Mouse (Mus musculus) ovary, postnatal 36 days (tissue): ENCODE measurements at regions not wholly inside any gene's neighbourhood (a gene's known extent, or its start where the extent isn't known, plus 50 kb on each side); places are given as distances from the start of the nearest gene placed in this dataset.

Experiments
- DNase-seq: peaks from one replicate; pipeline ENCODE4 v3.0.0; 2022; ENCODE audit warnings: low spot score, mixed read lengths

DNA sequence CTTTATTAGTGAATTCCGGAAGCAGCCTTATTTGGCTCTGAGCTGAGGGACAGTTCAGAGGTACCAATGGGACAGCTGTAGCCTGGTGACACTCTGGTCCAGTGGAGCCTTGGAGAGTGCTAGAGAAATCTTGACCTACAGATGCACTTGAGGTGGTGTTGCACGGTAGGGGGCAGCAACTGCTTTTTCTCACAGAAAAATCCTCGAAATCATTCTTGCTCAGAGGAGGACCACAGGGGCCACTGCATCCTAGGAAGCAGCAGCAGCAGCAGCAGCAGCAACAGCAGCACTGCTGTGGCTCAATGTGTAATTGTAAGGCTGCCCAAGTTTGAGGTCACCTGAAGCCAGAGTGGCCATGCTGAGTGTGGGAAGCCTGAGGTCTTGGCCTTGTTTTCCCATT lies 299.7 kb upstream of the Ppp2r3a start:
- DNase-seq, result no peak

DNA sequence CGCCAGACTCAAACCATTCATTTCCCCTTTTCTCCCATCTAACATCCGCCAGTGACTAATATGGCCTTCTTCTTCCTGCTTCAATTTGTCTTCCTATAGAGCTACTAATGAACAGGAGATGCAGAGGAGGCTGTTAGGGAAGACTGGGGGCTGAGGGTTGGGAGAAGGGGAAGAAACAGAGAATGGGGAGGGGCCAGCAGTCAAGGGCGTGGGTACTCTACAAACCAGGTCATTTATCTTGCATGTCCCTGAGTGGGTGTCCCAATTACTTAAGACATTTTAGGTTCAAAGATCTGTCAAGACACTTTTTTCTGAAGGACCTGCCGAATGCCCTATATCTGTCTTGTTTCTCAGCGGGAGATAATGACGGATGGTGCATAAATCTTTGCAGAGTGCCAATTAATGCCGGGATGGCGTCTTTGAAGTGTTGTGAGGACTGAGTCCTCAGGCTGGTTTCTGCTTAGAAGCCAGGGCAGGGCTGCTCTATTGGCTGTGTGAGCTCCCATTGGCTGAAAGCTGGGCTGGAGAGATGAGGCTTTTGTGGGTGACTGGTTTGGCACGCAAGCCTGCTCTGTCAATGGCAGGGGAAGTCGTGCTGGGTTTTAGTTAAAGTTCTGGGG lies 294.7 kb upstream of the Ppp2r3a start:
- DNase-seq, result no peak

DNA sequence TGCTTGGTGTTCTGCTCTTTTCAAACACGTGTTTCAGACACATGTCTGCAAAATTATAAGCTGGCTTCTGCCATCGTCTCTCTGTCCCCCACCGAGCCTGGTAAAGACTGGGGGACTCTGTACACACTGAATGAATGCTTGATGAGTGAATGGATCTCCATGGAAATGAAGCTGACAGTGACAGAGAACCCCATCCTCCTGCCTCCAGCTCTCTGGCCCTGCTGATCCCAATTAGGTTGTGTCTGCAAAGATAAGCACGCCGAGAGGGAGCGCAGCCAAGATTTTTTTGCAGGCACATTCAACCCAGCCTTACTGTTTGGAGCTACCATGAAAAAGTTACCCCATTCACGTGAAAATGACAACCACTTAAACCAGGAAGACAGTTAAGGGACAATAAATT lies 266.5 kb upstream of the Ppp2r3a start:
- DNase-seq, result no peak

DNA sequence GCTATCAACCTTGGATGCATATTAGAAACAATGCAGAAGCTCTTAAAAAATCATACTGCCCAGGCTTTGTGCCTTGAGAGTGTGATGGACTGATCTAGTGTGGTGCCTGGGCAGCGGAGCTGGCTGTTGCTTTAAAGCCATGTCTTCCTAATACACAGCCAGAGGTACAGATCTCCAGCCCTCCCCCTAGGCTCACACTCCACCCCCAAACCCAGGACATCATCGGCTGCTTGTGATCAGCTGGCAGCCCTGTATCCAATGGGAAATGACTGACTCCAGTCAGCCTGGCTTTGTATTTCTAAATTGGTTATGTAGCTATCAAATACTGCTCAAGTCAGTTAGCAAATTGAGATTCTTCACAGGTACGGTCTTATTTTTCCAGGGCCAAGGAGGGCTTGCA lies 259.2 kb upstream of the Ppp2r3a start:
- no peak for DNase-seq

DNA sequence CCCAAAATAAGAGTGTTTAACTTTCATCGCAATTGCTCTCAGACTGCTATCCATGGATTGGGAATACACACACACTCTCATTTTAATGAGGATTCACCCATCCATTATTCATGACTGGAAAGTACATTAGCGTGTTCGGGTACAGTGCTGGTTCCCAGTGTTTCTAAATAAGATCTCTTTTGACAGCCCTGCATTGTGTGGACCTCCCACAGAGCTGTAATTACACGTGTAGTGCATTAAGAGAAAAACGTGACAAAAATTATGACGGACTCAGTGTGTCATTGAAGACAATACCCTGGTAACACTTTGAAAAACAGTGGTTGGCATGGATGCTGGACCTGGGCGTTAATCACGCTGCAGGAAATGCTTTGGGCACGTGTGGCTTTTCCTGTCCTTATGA lies 257.6 kb upstream of the Ppp2r3a start:
- DNase-seq, result no peak

DNA sequence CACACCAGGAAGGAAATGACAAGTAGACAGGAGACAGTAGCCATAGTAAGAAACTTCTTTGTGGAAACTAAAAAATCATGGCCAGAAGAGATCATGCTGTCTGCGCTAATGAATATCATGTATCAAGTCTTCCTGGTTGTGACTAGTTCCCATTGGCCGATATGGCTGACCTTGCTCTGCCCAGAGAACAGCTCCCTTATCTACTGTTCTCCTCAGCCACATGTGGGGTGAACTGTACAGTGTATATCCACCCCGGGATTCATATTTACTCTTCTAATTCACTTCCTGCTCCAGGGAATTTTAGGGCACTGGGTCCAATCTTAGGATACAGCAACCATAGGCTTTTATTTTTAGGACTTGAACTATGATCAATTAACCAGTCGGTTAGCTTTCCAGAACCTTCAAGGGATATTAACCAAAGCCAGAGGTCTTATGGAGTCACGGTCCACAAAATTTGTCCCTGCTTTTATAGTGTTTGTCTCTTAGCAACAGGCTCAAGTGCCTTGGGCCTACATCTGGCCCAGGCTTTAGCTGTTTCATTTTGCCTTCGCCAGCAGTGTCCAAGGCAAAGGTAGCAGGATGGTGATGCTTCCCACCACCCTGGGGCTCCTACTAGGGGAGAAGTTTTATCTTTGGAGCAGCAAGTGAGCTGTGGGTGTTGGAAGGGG lies 255.6 kb upstream of the Ppp2r3a start:
- no peak for DNase-seq

DNA sequence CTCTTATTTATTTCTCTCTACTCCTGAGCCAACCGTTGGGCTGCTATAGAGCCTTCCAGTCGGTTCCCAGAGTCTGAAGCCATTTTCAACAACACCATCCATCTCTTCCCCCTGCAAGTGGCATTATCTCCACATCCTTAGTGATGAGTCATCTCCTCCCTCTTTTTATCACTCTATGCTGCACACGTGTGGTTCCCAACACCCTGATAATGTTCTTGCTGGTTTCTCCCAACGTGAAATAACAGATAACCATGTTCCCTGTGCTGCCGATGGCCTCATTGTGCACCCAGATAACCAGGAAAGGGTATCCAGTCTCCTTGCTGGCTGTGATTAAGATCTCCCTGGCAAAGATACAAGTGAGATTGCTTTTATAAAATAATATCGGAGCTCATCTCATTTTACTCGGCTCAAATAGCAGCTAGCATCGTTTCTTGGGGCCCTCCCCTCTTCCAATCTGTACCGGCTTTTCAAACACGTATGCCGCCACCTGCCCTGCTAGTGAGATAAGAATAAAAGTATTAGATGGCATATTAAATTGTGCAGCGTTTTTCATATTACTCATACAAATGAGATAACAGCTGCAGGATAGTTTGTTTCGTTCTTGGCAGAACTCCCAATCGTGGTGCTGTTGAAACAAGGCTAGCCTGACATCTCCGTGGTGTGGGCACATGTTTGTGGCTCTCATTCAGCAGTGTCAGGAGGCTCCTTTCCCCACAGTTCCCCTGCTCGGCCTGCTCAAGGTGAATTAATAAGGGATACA lies 250.3 kb upstream of the Ppp2r3a start:
- DNase-seq, result no peak

DNA sequence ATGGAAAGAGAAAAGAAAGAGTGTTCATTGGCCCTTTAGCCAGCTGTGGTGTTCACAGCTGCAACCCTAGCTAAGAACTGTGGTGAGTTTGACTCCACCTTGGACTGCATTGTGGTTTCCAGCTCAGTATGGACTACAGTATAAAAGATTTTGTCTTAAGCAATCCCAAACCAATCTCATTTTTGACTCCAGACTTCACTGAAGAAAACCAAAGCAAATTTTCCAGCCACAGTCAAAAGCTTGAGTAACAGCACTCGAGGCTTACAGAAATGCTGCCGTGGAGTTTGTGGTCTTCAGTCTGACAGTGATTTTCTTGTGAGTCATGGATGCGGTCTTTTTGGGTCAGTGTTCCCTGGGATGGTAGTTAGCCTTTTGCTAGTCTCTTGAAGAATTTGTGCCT lies 249.4 kb upstream of the Ppp2r3a start:
- no peak for DNase-seq

DNA sequence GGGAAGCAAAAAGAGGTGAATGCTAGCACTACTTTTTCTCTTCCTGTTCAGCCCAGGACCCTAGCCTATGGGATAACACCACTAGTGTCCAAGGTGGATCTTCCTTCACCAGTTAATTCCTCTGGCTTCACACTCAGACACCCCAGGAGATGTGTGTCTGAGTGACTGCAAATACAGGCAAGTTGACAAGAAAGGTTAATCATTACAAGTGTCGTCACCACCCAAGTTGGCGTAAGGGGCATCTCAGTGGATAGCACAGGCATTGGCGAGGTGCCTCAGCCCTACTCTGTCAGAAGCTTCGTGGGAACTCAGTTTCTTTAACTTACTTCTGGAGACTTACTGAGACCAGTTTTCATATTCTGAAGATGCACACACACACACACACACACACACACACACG lies 247.1 kb upstream of the Ppp2r3a start:
- DNase-seq, result no peak

DNA sequence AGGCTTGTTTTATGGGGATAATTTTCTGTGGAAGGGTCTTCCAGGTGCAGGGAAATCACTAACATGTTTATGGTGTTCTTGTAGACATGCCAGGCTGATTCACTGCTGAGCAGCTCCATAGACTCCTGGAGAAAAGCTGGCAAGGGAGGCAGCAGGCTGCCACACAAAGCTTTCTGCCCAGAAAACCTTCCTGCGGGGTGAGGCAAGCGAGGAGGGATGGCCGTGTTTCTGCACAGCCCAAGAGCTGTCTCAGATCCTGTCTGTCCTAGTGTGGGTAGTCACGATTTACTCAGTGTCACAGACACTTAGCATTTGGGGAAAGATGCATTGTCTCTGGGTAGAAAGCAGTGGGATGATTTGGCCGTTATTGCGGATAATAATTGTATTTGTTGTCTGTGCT lies 244.2 kb upstream of the Ppp2r3a start:
- DNase-seq, result no peak

DNA sequence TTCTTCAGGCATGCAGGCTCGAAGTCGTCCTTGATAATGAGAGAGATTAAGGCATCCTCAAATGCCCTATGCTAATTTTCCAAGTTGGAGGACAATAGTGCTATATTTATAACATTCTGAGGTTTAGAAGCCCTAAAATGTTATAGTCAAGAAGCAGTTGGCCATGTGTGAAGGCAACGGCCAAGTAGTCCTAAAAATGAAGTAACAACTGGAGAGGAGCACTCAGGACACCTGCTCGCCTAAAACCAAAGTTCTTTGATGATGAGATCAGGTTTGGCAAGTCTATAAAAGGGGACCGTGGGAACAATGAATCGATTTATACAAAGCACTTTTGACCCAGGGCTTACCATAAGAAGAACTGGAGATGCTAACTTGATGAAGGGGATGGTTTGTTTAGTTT lies 237.4 kb upstream of the Ppp2r3a start:
- no peak for DNase-seq

DNA sequence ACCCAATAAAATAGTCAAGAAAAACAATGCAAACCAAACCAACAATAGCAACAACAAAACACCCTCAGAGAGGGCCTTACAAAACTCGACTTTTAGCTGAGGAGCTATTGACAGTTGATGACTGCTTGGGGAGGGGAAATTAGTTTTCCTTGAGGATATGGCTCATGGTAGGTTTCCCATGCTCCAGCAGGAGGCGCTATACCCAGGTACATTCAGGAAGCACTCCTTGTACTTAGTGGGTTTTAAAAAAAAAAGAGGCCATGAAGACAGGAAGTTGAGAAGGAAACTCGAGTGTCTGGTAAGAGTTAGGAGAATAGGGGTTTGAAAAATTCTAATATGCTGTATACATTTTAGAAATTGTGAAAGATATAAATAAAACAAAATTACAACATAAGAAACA lies 224.6 kb upstream of the Ppp2r3a start:
- no peak for DNase-seq

DNA sequence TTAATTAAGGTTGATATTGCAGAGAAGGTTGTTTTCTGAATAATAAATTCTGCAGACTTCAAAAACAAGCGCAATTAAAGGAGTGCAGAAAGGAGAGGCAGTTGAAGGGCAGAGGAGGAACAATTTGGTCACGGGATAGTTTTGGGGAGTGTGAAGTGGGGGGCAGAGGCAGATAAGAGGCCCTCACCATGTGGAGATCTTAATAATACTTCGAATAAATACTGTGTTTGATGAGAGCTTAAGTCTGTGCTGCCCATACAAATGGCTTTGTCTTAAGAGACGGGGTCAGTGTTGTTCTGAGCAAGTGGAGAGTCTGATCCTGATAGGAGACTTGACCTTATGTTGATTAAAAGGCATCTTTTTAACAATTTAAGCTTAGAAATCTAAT lies 221.5 kb upstream of the Ppp2r3a start:
- no peak for DNase-seq

DNA sequence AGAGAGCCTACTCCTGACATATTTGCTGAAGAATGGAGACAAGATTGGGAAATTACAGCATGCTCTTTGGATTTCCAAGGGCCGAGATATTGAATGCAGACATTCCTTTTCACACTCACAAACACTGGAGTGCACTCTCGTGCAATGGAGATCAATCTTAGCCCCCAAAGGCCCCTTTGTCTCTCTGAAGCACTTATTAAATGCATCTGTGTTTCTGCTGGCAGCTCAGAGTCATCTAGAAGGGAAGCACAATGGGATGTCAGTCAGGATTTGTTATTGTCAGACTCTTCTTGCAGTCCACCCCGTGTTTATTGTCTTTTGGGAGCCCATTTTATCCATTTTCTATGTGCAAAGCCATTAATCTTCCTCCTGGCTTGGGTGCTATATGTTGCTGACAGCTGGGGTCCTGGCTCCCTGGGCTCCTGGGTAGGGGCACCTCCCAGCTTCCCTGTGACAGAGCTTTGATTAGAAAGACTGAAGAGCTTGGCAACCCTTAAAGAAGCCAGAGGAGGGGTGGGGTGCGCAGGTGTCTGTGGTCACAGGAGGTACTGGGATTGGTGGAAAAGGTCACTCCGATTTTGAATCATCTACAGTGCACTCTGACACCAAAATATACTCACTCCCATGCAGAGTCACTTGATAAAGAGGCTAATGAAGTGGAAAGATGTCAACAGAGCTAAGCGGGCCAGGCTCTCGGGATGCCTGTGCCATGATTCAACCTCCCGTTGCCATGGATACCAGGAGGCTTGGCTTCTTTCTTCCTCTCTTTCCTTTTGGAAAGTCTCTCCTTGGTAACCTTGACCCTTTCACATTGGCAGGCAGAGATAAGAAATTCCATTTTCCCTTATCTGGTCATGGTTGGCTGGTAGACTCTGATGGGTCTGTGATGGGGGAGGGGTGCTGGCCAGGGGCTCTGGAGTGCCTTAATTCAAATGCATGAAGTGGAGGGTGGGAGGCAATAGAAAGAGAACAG lies 220.8 kb upstream of the Ppp2r3a start:
- peak; percentile 24 for DNase-seq

DNA sequence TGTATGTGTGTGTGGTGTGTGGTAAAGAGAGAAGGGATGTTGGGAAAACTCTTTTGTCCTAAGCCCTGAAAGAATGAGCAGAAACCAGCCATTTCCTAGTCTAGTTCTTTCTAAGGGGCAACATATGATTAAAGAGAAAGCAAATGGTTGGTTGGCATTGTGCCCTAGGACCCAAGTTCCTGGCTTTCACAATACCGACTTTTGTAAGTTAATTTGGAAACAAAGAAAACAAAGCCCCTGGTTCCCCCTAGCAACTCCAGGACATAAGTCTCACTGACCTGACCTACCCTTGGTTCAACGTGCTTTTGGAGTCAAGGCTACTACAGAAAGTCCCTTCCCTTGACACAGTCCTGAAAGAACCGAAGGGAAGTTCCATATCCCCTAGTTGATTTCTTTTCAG lies 220.1 kb upstream of the Ppp2r3a start:
- no peak for DNase-seq

DNA sequence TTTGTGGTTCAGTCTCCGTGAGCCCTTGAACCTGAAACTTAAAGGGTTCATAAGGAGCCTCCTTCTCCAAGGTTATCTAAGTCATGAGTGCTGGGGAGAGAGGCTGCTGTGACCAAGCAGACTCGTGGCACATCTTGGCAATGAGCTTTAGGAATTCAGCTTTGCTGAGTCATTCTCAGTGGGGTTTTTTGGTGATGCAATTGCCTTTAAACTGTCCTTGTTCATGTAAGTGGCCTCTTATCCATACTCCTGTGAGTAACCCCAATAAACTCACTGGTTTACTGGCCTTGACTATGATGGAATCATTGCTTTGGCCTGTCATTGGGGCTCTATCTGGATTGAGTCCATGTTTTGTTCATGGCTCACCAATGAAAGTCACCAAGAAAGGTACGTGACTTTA lies 218.2 kb upstream of the Ppp2r3a start:
- DNase-seq, result no peak

DNA sequence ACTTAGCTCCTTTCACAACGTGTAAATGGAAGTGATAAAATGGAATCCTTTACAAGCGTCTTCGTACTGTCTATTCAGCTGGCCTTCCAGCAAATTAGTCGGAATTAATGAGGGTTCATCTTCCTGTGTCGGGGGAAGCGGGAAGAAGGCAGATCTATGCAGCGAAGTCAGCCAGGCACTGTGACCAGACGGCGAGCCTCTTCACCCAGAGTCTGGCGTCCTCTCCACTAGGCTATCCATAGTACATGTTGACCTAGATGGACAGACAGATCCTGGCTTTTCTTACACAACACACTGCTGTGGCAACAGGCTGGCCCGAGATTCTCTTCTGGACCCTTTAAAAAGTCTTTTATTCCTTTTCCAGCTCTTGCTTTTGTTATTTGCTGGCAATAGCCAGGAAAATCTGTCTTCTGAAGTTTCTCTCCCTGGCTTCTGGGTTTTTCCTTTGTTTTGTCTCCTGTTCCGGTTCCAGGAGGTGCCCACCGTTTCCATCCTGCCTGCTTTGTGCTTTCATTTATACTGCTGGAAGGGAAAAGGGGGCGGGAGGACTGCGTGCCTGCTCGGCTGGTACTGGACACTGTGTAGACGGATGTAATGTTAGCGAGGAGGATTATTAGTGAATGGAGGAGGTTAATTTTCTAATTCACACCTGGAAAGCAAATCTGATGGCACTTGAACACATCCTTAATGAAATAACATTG lies 213.3 kb upstream of the Ppp2r3a start:
- no peak for DNase-seq

DNA sequence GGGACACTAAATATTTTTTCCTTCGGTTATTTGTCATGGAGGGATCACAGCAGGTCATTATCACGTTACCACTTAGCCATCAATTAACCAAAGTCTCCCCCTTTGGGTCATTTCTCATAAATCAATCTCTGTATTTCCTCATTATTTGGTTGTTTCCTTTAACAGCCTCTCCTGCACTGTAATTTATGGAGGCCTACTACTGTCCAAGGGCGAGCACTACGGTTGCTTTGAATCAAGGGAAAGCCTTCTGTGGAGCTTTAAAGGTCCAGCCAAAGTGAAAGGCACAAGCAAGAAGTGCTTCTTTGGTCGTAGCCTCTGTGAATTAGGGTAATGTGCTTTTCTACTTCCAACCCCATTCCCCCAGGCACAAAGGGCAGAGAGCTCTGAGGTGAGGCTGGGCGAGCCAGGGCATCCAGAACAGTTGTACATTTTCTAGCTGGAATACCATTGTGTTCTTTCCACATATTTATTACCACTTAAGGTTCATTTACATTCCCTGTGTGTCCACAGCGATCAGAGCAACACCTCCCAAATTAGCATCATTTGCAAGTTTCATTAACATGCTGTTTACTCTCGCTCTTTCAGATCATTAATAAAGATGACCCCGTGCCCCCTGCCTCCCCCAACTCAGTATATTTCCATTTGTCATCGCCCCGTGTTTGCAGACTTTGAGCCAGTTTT lies 207.5 kb upstream of the Ppp2r3a start:
- DNase-seq, result no peak

DNA sequence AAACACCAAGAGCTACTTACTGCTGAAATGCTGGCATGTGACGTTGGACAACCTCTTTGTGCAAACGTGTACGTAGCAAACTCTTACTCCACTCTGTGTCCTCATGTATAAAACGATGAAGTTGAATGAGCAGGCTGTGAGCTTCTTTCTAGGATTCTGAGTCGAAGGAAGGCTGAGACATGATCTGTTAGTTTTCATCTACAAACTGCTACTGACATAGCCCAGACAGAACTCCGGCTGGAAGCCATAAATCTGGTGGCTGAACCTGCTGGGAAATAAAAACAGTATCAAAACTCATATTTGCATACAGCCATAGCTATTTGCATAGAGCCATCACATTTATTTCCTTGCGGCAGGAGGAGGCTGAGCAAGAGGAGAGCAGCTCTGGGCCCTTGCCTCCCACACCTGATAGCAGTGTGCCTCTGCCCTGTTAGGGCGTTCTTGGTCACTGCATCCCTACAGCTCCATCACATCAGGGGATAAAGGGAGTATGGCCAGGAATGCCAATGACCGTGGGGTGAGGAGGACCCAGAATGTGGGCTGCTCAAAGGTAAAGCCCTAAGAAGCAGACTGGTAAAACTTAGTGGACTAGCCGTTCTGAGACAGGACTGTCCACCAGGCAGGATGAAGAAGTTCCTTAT lies 206.8 kb upstream of the Ppp2r3a start:
- no peak for DNase-seq

DNA sequence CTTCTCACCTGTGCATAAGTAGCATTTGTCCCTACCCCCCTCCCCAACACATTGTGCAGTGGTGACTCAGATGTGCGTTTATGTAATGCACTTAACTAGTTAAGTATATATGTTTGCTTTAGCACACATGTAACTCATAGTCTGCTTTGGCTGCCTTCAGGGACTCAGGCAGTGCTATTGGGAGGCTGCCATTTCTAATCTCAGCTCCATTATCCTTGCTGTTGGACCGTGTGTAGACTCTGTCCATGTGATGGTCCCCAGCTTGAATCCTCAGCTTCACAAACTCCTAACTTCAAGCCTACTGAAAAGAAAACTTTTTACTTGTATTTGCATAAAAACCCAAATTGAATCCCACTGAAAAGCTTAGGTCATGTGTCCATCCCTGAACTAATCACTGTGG lies 194.7 kb upstream of the Ppp2r3a start:
- DNase-seq, result no peak

DNA sequence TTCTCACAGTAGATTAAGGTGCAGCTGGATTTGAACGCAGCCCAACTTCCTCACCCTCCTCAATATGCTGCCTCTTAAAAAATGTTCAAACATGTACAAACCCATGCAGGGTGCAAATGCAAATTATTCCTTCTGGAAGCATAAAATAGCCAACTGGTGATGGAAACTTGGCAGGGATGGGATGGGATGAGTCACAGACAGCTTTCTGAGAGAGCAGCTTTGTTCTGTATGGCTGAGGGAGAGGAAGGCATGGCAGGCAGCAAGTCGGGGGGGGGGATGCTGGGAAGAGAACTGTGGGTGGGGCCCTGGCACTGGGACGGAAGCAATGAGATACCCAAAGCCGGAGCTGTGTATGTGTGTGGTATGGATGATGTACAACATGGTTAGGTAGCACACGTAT lies 194.2 kb upstream of the Ppp2r3a start:
- no peak for DNase-seq
